Mouse (Mus musculus): ENCODE data around the gene Inppl1. TPM values are rescaled to one million over a fixed set of nuclear protein-coding genes. Genes with fewer than 3 reads are reported as not detected.

Inppl1 gene
- 44.9 and 56.3 TPM in 2 replicates for polyA plus RNA-seq (2015; fragmentation: Nextera tagmentation; extraction: Ambion mirVana)

DNA sequence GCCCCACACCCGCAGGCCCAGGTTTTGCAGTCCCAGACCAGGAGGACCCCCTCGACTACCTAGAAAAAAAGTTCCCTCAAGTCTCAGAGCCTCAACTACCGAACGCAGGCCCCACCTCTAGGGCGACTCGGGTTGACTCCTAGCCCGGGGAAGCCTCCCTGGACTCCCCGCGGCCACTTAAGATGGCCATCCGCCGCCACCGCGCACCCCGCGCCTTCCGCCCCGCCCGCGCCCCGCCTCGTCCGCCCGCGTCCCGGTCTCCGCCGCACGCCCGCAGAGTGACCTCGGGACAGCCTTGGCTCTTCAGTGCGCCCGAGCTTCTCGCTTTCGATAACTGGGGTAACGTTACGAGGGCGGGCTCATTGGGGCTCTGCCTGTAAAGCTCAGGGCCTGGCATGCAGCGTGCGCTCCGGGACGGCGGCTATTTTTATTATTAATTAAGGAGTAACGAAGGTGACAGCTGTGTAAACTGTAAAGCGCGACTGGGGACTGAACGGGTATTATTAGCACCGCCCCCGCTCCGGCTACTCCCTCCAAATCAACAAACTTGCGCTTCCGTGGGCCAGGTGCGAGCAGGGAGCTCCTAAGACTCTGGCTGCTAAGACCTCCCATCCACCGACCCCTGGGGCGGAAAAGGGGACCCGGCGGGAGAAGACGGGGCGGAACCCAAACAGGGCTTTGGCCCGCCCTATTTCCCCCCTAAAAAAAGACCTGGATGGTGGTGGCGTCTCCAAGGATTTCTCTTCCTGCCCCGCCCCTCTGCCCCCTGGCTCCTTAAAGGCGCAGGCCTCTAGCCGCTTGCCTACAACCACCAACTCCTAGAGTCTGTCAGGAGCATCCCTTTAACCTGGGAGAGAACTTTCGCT, at the start of gene Inppl1:
Gene Inppl1 (minus strand): TSS at position 624 of the 866 bp plus-strand sequence.
- peak within 1 kb of the TSS; percentile 72 for H3K4me2 ChIP-seq
- H3K9ac ChIP-seq: peak within 1 kb of the TSS; percentile 99
- H3K36me3 ChIP-seq: peaks cover 22% of the 10 kb centered on the region
- H3K4me1 ChIP-seq: peaks cover 36% of the 10 kb centered on the region
- H3K27me3 ChIP-seq (replicated peaks): no peaks in the 10 kb centered on the region
- peak within 1 kb of the TSS; percentile 99 for H3K27ac ChIP-seq (replicated peaks)
- H3K4me3 ChIP-seq: peak within 1 kb of the TSS; percentile 96
- WGBS: under 1% methylated on average over 64 of the region's 64 CpGs
- ATAC-seq (ENCODE audit: extremely low read depth, insufficient number of reproducible peaks, low FRiP score, low TSS enrichment): peak; percentile 60; the same call in 1 of the 2 replicates
- no peaks in the 10 kb centered on the region for H3K9me3 ChIP-seq

DNA sequence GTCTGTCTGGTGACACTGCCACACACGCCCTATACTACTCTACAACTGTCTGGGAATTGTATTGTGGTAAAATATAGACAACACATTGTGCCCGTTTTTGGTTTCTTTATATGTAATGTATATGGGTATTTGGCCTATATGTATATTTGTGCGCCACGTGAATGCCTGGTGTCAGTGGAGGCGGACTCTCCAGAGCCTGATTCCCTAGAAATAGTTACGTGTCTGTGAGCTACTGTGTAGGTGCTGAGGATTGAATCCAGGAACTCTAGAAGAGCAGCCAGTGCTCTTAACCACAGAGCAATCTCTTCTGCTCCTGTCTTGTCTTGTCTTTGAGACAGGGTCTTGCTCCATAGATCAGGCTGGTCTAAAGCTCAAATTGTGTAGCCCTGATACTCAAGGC, 48.2 kb upstream of the Inppl1 start:
- no peak for ATAC-seq (ENCODE audit: extremely low read depth, insufficient number of reproducible peaks, low FRiP score, low TSS enrichment)
- WGBS: 72% methylated on average over 6 of the region's 6 CpGs
- no peak overlapping the region for H3K4me3 ChIP-seq
- H3K27ac ChIP-seq (replicated peaks): no peak overlapping the region
- 0 out of 2 replicates have a peak, but pooled peaks cover 3% of the 10 kb centered on the region for H3K27me3 ChIP-seq (replicated peaks)
- H3K9ac ChIP-seq: no peak overlapping the region
- no peak overlapping the region for H3K4me2 ChIP-seq
- no peaks in the 10 kb centered on the region for H3K36me3 ChIP-seq
- no peaks in the 10 kb centered on the region for H3K4me1 ChIP-seq
- H3K9me3 ChIP-seq: no peaks in the 10 kb centered on the region

DNA sequence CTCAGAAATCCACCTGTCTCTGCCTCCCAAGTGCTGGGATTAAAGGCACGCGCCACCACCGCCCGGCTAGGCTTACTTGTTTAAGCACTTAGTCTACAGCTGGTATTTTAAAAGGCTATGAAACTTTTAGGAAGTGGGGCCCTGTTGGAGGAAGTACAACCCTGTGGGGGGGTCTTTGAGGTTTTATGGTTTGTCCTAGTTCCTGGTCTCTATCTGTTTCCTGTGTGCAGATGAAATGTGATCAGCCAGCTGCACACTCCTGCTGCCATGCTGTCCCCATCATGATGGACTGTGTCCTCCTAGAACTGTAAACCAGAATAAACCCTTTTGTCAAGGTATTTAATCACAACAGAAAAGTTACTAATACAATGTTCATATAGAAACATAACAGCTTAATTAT, 46.1 kb upstream of the Inppl1 start:
- ATAC-seq (ENCODE audit: extremely low read depth, insufficient number of reproducible peaks, low FRiP score, low TSS enrichment): no peak
- Histone ChIP-seq H3K9me3 (no peaks in the 10 kb centered on the region), H3K27ac (replicated peaks) (no peak overlapping the region), H3K9ac (no peak overlapping the region), H3K4me1 (no peaks in the 10 kb centered on the region), H3K4me3 (no peak overlapping the region), H3K36me3 (no peaks in the 10 kb centered on the region), H3K27me3 (replicated peaks) (0 out of 2 replicates have a peak, but pooled peaks cover 2% of the 10 kb centered on the region), H3K4me2 (no peak overlapping the region)
- 96% methylated on average over 4 of the region's 4 CpGs for WGBS

DNA sequence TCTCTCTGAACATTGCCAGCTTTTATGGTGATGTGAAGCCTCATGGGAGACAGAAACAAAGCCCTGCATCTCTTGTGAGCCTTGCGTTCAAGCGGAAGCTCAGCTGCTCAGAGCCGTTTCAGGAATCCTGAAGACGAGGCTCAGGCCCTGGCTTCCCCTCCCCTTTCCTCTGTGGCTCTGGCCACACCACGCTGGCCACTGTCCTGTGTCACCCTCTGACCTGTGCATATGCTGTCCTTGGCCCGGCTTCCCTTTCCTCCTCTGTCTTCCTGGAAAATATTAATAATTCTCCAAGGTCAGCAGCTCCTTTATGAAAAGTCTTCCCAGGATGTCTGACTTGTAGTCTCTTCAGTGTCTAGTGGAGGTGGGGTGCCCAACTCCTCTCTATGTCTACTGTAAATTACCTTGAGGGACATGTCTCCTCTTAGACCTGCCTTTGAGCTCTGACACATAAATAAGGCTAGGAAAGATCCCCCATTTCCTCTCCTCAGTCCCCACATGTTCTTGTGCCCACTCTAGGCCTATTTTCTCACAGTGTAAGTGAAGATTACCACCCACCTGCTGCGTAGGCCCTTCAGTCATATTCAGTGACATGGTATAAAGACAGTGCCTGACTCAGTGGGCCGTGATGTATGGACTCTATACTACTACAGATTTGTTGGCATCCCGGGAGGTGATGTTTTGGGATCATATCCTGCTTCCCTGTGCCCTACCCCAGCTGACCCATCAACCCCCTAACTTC, 44.6 kb upstream of the Inppl1 start:
- H3K9ac ChIP-seq: no peak overlapping the region
- H3K9me3 ChIP-seq: no peaks in the 10 kb centered on the region
- WGBS: 57% methylated on average over 9 of the region's 9 CpGs
- no peak overlapping the region for H3K4me2 ChIP-seq
- H3K4me3 ChIP-seq: no peak overlapping the region
- ATAC-seq (ENCODE audit: extremely low read depth, insufficient number of reproducible peaks, low FRiP score, low TSS enrichment): no peak
- H3K27me3 ChIP-seq (replicated peaks): no peaks in the 10 kb centered on the region
- H3K27ac ChIP-seq (replicated peaks): no peak overlapping the region
- no peaks in the 10 kb centered on the region for H3K36me3 ChIP-seq
- no peaks in the 10 kb centered on the region for H3K4me1 ChIP-seq

DNA sequence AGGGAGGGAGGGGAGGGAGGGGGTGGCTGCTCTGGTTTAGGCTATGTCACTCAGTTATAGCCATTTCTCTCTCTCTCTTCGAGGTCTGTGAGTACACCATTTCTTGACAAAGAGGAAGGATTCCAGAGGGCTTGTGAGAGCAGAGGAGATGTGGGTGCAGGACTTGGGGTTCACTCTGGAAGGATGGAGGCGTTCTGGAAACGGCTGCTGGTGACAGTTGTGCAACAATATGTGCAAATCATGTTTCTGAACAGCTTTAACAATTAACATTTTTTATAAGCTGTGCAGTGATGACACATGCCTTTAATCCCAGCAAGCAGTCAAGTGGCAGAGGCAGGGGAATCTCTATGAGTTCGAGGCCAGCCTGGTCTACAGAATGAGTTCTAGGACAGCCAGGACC, 42.8 kb upstream of the Inppl1 start:
- no peak for ATAC-seq (ENCODE audit: extremely low read depth, insufficient number of reproducible peaks, low FRiP score, low TSS enrichment)
- Histone ChIP-seq H3K4me1 (no peaks in the 10 kb centered on the region), H3K9ac (no peak overlapping the region), H3K27ac (replicated peaks) (no peak overlapping the region), H3K4me3 (no peak overlapping the region), H3K27me3 (replicated peaks) (no peaks in the 10 kb centered on the region), H3K9me3 (no peaks in the 10 kb centered on the region), H3K36me3 (no peaks in the 10 kb centered on the region), H3K4me2 (no peak overlapping the region)
- WGBS: 62% methylated on average over 4 of the region's 4 CpGs

GRCm38 (mm10) chr7:101875978-101876377, 37.9 kb upstream of the Inppl1 start:
- no peak overlapping the region for H3K27ac ChIP-seq (replicated peaks)
- ATAC-seq (ENCODE audit: extremely low read depth, insufficient number of reproducible peaks, low FRiP score, low TSS enrichment): no peak
- no peak overlapping the region for H3K4me3 ChIP-seq
- H3K4me2 ChIP-seq: no peak overlapping the region
- H3K27me3 ChIP-seq (replicated peaks): no peaks in the 10 kb centered on the region
- H3K9ac ChIP-seq: no peak overlapping the region
- 96% methylated on average over 1 of the region's 1 CpGs for WGBS
- H3K9me3 ChIP-seq: no peaks in the 10 kb centered on the region
- peaks cover 21% of the 10 kb centered on the region for H3K4me1 ChIP-seq
- H3K36me3 ChIP-seq: no peaks in the 10 kb centered on the region

- H3K4me2 ChIP-seq: peak overlapping the region; percentile 19
- peak overlapping the region; percentile 79 for H3K27ac ChIP-seq (replicated peaks)
- H3K27me3 ChIP-seq (replicated peaks): no peaks in the 10 kb centered on the region
- H3K36me3 ChIP-seq: no peaks in the 10 kb centered on the region
- H3K4me1 ChIP-seq: peaks cover 48% of the 10 kb centered on the region
- 25% methylated on average over 3 of the region's 3 CpGs for WGBS
- ATAC-seq (ENCODE audit: extremely low read depth, insufficient number of reproducible peaks, low FRiP score, low TSS enrichment): peak; percentile 42; the same call in 1 of the 2 replicates
- 0 out of 2 replicates have a peak overlapping the region, but pooled peaks have one; percentile 33 for H3K9ac ChIP-seq
- H3K4me3 ChIP-seq: no peak overlapping the region
- no peaks in the 10 kb centered on the region for H3K9me3 ChIP-seq
Observed at GRCm38 (mm10) chr7:101871296-101871695, 33.3 kb upstream of the Inppl1 start.

DNA sequence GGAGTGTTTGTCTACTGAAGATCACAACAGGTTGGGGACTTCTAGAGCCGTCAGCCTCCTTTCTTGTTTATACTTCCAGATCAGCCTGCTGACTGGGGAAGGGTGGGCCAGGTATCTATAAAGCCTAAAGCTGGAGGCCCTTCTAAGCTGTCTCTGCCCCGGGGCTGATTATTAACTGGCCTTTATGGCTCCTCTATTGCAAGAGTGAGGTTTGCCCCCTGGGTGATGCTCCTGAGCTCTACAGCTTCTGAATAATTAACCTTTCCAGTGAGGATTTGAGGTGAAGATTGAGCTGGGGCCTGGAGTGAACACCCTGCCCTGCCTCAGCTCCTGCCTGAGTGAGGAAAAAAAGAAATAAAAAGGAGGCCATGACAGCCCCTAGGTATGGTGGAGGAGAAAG, 32.6 kb upstream of the Inppl1 start, which contains the start of gene Folr1:
Gene Folr1 (minus strand): TSS at position 160 of the 400 bp plus-strand sequence.
- Histone ChIP-seq H3K4me1 (peaks cover 48% of the 10 kb centered on the region), H3K9ac (0 out of 2 replicates have a peak within 1 kb of the TSS, but pooled peaks have one; percentile 33), H3K4me3 (no peak within 1 kb of the TSS), H3K9me3 (no peaks in the 10 kb centered on the region), H3K27ac (replicated peaks) (peak within 1 kb of the TSS; percentile 79), H3K4me2 (peak within 1 kb of the TSS; percentile 19), H3K36me3 (no peaks in the 10 kb centered on the region), H3K27me3 (replicated peaks) (no peaks in the 10 kb centered on the region)
- no peak for ATAC-seq (ENCODE audit: extremely low read depth, insufficient number of reproducible peaks, low FRiP score, low TSS enrichment)
- WGBS: 66% methylated on average over 2 of the region's 2 CpGs

DNA sequence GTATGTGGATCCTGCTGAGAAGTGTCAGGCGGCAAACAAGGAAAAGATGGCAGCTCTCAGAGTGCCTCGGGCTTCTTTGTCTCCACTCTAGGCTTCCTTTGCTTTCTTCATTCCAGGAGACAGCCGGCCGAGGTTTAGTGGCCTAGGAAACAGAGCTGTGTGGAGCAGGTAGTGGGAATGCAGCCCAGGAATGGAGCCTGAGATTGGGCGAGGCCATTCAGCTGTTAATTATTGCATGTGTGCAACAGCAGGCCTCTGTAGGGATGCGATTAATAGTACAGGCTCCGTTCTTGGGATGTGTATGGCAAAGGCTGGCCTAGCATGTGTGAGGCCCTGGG, 31.1 kb upstream of the Inppl1 start:
- H3K4me2 ChIP-seq: no peak overlapping the region
- H3K27ac ChIP-seq (replicated peaks): peak overlapping the region; percentile 43
- no peaks in the 10 kb centered on the region for H3K9me3 ChIP-seq
- no peak overlapping the region for H3K9ac ChIP-seq
- no peaks in the 10 kb centered on the region for H3K27me3 ChIP-seq (replicated peaks)
- peaks cover 48% of the 10 kb centered on the region for H3K4me1 ChIP-seq
- H3K4me3 ChIP-seq: no peak overlapping the region
- no peak for ATAC-seq (ENCODE audit: extremely low read depth, insufficient number of reproducible peaks, low FRiP score, low TSS enrichment)
- WGBS: 66% methylated on average over 7 of the region's 7 CpGs
- no peaks in the 10 kb centered on the region for H3K36me3 ChIP-seq

GRCm38 (mm10) chr7:101868241-101869162, 30.5 kb upstream of the Inppl1 start:
- Histone ChIP-seq H3K9ac (no peak overlapping the region), H3K27ac (replicated peaks) (peak overlapping the region; percentile 43), H3K9me3 (no peaks in the 10 kb centered on the region), H3K4me2 (no peak overlapping the region), H3K27me3 (replicated peaks) (no peaks in the 10 kb centered on the region), H3K4me1 (peaks cover 47% of the 10 kb centered on the region), H3K4me3 (no peak overlapping the region), H3K36me3 (no peaks in the 10 kb centered on the region)
- ATAC-seq (ENCODE audit: extremely low read depth, insufficient number of reproducible peaks, low FRiP score, low TSS enrichment): no peak
- WGBS: 58% methylated on average over 13 of the region's 13 CpGs

- no peak overlapping the region for H3K4me3 ChIP-seq
- H3K9ac ChIP-seq: no peak overlapping the region
- no peaks in the 10 kb centered on the region for H3K36me3 ChIP-seq
- peaks cover 41% of the 10 kb centered on the region for H3K4me1 ChIP-seq
- H3K27me3 ChIP-seq (replicated peaks): no peaks in the 10 kb centered on the region
- H3K4me2 ChIP-seq: no peak overlapping the region
- WGBS: 92% methylated on average over 4 of the region's 4 CpGs
- H3K27ac ChIP-seq (replicated peaks): no peak overlapping the region
- H3K9me3 ChIP-seq: no peaks in the 10 kb centered on the region
- ATAC-seq (ENCODE audit: extremely low read depth, insufficient number of reproducible peaks, low FRiP score, low TSS enrichment): no peak
Observed at GRCm38 (mm10) chr7:101867482-101867881, 29.5 kb upstream of the Inppl1 start.
